Mouse (Mus musculus) Patski (cell line): ENCODE results near the gene Vmn1r174. TPM values are rescaled to one million over a fixed set of nuclear protein-coding genes. Genes with fewer than 3 reads are reported as not detected.
"Not testable (repeated sequence)": the region's sequence is repeated elsewhere in the genome, so short reads cannot be mapped to it uniquely, and the experiment has no call there.

Experiments
- ATAC-seq: fragments of 100-300 bp; one replicate; pipeline ENCODE4 v1.8.0; 2021
- CTCF ChIA-PET: fragments of 350-600 bp; sonication (Branson Sonifier 250); formaldehyde crosslinking; loops from one replicate; lab custom pipeline; 2022; ENCODE audit warnings: inconsistent platforms; lab: Charles Lee
- POLR2A ChIA-PET: fragments of 350-600 bp; sonication (Branson Sonifier 250); formaldehyde crosslinking; loops from one replicate; lab custom pipeline; 2022; ENCODE audit warnings: antibody characterized with exemption, inconsistent platforms; lab: Charles Lee
- DNase-seq: peaks from one replicate; pipeline ENCODE4 v3.0.0-alpha.2; 2011; ENCODE audit warnings: low read depth, low spot score
- H3K27me3 ChIP-seq: fragments of 371-371 bp; one replicate; pipeline ENCODE4 v1.5.1; 2021
- CTCF ChIP-seq: fragments of 100-300 bp; IDR thresholded peaks from one replicate; pipeline ENCODE4 v1.5.1; 2021
- in situ Hi-C: fragments of 300-500 bp; cut with MboI; formaldehyde crosslinking; loops from 3 replicates; pipeline ENCODE4 v1.11.1; 2018; ENCODE audit warnings: low pct_unique_long_range_greater_than_20kb, mixed read lengths
- polyA plus RNA-seq: library from polyadenylated mRNA; unstranded; gene quantifications from one replicate; pipeline ENCODE4 v1.2.3, GENCODE M21; 2021

Vmn1r174 gene
- not detected for polyA plus RNA-seq

DNA sequence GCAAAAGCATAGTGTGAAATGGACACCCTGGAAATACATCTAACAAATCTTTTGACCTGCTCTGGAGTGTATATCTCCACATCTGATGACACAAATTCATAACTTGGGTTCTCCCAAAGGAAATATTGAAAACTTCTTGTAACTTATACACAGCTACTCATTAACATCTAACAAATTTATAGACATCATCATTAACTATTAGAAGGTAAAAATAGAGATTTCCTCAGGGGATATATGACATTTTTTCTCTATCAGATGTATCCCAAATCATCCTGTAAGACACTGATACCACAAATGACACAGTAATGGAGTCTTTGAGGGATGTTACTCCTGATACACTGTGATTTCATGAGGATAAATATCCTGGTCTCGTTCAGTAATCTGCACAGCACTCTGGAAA lies at the start of gene Vmn1r174:
Vmn1r174 (plus strand) TSS at position 301 of the 400 bp plus-strand sequence.
- CTCF ChIA-PET: not testable (repeated sequence)

DNA sequence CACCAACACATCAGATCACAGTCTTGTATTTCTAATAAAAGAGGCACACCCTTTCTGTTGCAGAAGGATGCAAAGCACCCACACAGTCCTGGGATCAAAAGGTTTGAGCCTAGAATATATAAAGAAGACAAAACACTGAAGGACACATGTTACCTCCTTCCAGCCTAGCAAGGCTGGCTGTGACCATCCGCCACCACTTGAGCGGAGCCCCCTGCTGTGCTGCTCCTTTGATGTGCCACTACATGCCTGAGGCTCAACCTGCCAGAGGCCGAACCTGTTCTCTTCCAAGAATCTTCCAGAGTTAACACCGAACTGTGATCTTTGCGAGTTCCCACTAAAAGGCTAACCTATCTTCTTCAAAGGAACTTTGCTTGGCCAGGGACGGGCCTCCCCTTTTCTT lies 32.5 kb downstream of the Vmn1r174 start:
- no peaks in the 10 kb centered on the region for H3K27me3 ChIP-seq
- POLR2A ChIA-PET: no interaction called here
- no peak for TF ChIP-seq CTCF
- ATAC-seq (no peak), DNase-seq (no peak)
- CTCF ChIA-PET: no interaction called here
- in situ Hi-C loops: no loop called here

More for the DNA sequence above, at the start of gene Vmn1r174:
- in situ Hi-C loops, POLR2A ChIA-PET, DNase-seq, ATAC-seq, H3K27me3 ChIP-seq: not testable (repeated sequence)

DNA sequence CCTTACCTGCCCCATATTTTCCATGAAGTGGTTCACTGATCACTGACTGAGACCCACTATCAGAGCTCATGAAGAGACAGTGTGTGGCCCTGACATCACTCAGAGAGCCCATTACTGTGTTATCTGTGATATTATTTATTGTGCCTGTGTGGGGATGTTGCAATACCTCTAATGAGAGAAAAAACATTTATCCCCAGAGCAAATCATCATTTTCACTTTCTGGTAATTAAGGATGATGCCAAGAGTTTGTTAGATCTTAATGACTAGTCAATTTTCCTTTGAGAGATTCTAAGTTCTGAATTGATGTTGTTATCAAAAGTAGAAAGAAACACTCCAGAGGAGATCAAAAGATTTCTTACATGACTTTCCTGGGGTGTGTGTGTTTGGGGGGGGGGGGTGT lies 58.5 kb downstream of the Vmn1r174 start, which contains the start of gene Vmn1r175:
Vmn1r175 (minus strand) TSS at position 101 of the 400 bp plus-strand sequence.
- POLR2A ChIA-PET, ATAC-seq, CTCF ChIA-PET, in situ Hi-C loops, DNase-seq, H3K27me3 ChIP-seq: not testable (repeated sequence)

Other genes with a start within 250 kb of the Vmn1r174 start
- gene Vmn1r167, start 245.1 kb upstream of the Vmn1r174 start, polyA plus RNA-seq: not detected
- not detected for gene Vmn1r168, start 212.5 kb upstream of the Vmn1r174 start, polyA plus RNA-seq
- not detected for gene Vmn1r169, start 176.7 kb upstream of the Vmn1r174 start, polyA plus RNA-seq
- not detected for gene Vmn1r170, start 146.1 kb upstream of the Vmn1r174 start, polyA plus RNA-seq
- not detected for gene Vmn1r171, start 121.5 kb upstream of the Vmn1r174 start, polyA plus RNA-seq
- gene Vmn1r172, start 94.0 kb upstream of the Vmn1r174 start, polyA plus RNA-seq: not detected
- gene Vmn1r173, start 51.6 kb upstream of the Vmn1r174 start, polyA plus RNA-seq: not detected
- not detected for gene Vmn1r175, start 58.4 kb downstream of the Vmn1r174 start, polyA plus RNA-seq
- gene Vmn1r176, start 85.1 kb downstream of the Vmn1r174 start, polyA plus RNA-seq: not detected
- gene Vmn1r177, start 114.2 kb downstream of the Vmn1r174 start, polyA plus RNA-seq: not detected
- gene Vmn1r178, start 139.7 kb downstream of the Vmn1r174 start, polyA plus RNA-seq: not detected
- gene Vmn1r179, start 174.7 kb downstream of the Vmn1r174 start, polyA plus RNA-seq: not detected
- gene Vmn1r180, start 198.4 kb downstream of the Vmn1r174 start, polyA plus RNA-seq: not detected
- not detected for gene Vmn1r181, start 222.3 kb downstream of the Vmn1r174 start, polyA plus RNA-seq
- gene V1rd19, start 249.4 kb downstream of the Vmn1r174 start, polyA plus RNA-seq: not detected